Mouse (Mus musculus): ENCODE results near the gene Nat14.

Nat14 gene

GRCm38 (mm10) chr7:4920976-4921823, 628 bp upstream of the Nat14 start:
- 53% methylated on average over 23 of the region's 23 CpGs for WGBS

- WGBS = under 1% methylated on average over 14 of the region's 14 CpGs
These were observed 680 bp downstream of the Nat14 start for GRCm38 (mm10) chr7:4922508-4922907.

GRCm38 (mm10) chr7:4922931-4923565, 1.2 kb downstream of the Nat14 start:
- WGBS = under 1% methylated on average over 14 of the region's 14 CpGs

GRCm38 (mm10) chr7:4923586-4924364, 1.9 kb downstream of the Nat14 start:
- 4% methylated on average over 37 of the region's 37 CpGs for WGBS

- under 1% methylated on average over 4 of the region's 4 CpGs for WGBS
These were observed 2.7 kb downstream of the Nat14 start for GRCm38 (mm10) chr7:4924483-4924882.

- 0% methylated on average over 3 of the region's 4 CpGs for WGBS
These were observed 3.1 kb downstream of the Nat14 start for GRCm38 (mm10) chr7:4924891-4925301.

GRCm38 (mm10) chr7:4925441-4926381, 3.9 kb downstream of the Nat14 start, which contains the start of gene Ssc5d:
Gene Ssc5d, plus strand, starts transcription at chr7:4925785.
- 28% methylated on average over 5 of the region's 6 CpGs for WGBS

- 89% methylated on average over 16 of the region's 16 CpGs for WGBS
These were observed 5.0 kb downstream of the Nat14 start for GRCm38 (mm10) chr7:4926849-4927248.

GRCm38 (mm10) chr7:4927711-4928110, 5.9 kb downstream of the Nat14 start:
- 77% methylated on average over 8 of the region's 8 CpGs for WGBS

- WGBS = 87% methylated on average over 17 of the region's 17 CpGs
These were observed 6.5 kb downstream of the Nat14 start for GRCm38 (mm10) chr7:4928323-4928722.

GRCm38 (mm10) chr7:4933103-4933502, 11.3 kb downstream of the Nat14 start:
- WGBS = 83% methylated on average over 12 of the region's 12 CpGs

GRCm38 (mm10) chr7:4934160-4934914, 12.5 kb downstream of the Nat14 start:
- WGBS = 87% methylated on average over 4 of the region's 4 CpGs

- WGBS = 80% methylated on average over 10 of the region's 10 CpGs
These were observed 15.0 kb downstream of the Nat14 start for GRCm38 (mm10) chr7:4936832-4937231.

- WGBS = 77% methylated on average over 11 of the region's 11 CpGs
These were observed 15.6 kb downstream of the Nat14 start for GRCm38 (mm10) chr7:4937392-4937791.

- 48% methylated on average over 2 of the region's 2 CpGs for WGBS
These were observed 16.6 kb downstream of the Nat14 start for GRCm38 (mm10) chr7:4938456-4938855.

- 17% methylated on average over 9 of the region's 9 CpGs for WGBS
These were observed 18.2 kb downstream of the Nat14 start for GRCm38 (mm10) chr7:4940068-4940479.

GRCm38 (mm10) chr7:4942673-4943072, 20.8 kb downstream of the Nat14 start:
- 58% methylated on average over 5 of the region's 5 CpGs for WGBS

GRCm38 (mm10) chr7:4943223-4943815, 21.5 kb downstream of the Nat14 start:
- WGBS = 12% methylated on average over 15 of the region's 15 CpGs

GRCm38 (mm10) chr7:4947855-4948254, 26.0 kb downstream of the Nat14 start:
- WGBS = 32% methylated on average over 2 of the region's 2 CpGs

- 73% methylated on average over 6 of the region's 6 CpGs for WGBS
These were observed 26.6 kb downstream of the Nat14 start for GRCm38 (mm10) chr7:4948386-4948785.

Measured in cerebral cortex, adult 2 months (tissue).